Mouse (Mus musculus) G1E (cell line): Measurements from ENCODE around the gene Pias1. TPM values are rescaled to one million over a fixed set of nuclear protein-coding genes. Genes with fewer than 3 reads are reported as not detected.

ENCODE experiments used
- ATAC-seq: 2 replicates; pipeline ENCODE4 v1.8.0; 2016; ENCODE audit warnings: mild to moderate bottlenecking; ENCODE audit not compliant: insufficient number of reproducible peaks, poor library complexity, low FRiP score, severe bottlenecking; ENCODE audit errors: extremely low read depth
- DNase-seq: peaks from one replicate; pipeline ENCODE4 v3.0.0; 2012; ENCODE audit warnings: low spot score
- H3K27me3 ChIP-seq: 2 replicates; pipeline ENCODE4 v1.6.1; 2012; ENCODE audit warnings: mild to moderate bottlenecking, low read length, inconsistent platforms; ENCODE audit not compliant: insufficient read depth
- H3K36me3 ChIP-seq: replicated peaks from 2 replicates; pipeline ENCODE3; 2012; ENCODE audit warnings: mild to moderate bottlenecking, inconsistent platforms
- H3K4me1 ChIP-seq: 2 replicates; pipeline ENCODE4 v1.6.1; 2012; ENCODE audit warnings: low read depth, low read length, inconsistent platforms, mixed read lengths; ENCODE audit not compliant: insufficient read depth
- H3K4me3 ChIP-seq: 2 replicates; pipeline ENCODE4 v1.5.1; 2012; ENCODE audit warnings: low read depth, mild to moderate bottlenecking, inconsistent platforms, low read length, moderate library complexity, mixed read lengths
- H3K9me3 ChIP-seq: replicated peaks from 2 replicates; pipeline ENCODE4 v1.6.1; 2012; ENCODE audit warnings: inconsistent platforms
- CTCF ChIP-seq: IDR thresholded peaks from 2 replicates; pipeline ENCODE4 v1.5.1; 2012; ENCODE audit warnings: low read depth, low read length, inconsistent platforms, mixed read lengths
- GATA1 ChIP-seq: IDR thresholded peaks from 2 replicates; pipeline ENCODE4 v1.6.1; 2012; ENCODE audit warnings: borderline replicate concordance, low read length, inconsistent platforms, mixed read lengths
- GATA2 ChIP-seq: IDR thresholded peaks from 2 replicates; pipeline ENCODE4 v1.6.1; 2012; ENCODE audit warnings: low read depth, low read length, inconsistent platforms, borderline replicate concordance
- POLR2AphosphoS5 ChIP-seq: IDR thresholded peaks from 2 replicates; pipeline ENCODE4 v1.6.1; 2012; ENCODE audit warnings: low read depth, low read length, inconsistent platforms; ENCODE audit not compliant: insufficient replicate concordance
- TAL1 ChIP-seq: conservative IDR thresholded peaks from 2 replicates; pipeline ENCODE4 v1.6.1; 2012; ENCODE audit warnings: low read depth, low read length, inconsistent platforms, mixed read lengths
- polyA plus RNA-seq: library from polyadenylated mRNA; stranded (reverse); fragments of >175 nt; gene quantifications from 2 replicates; pipeline ENCODE4 v1.2.3, GENCODE M21; 2012
- total RNA-seq, 2 experiments: library from RNA; stranded (forward) in 1 of 2; stranded (reverse) in 1 of 2; fragments of 200-1000 nt in 1 of 2; fragments of >200 nt in 1 of 2; fragmentation: Nextera tagmentation in 1 of 2; gene quantifications; 2 replicates each; pipeline ENCODE4 v1.2.3; 2014 to 2017

The Pias1 gene
- total and polyA plus RNA-seq, 3 experiments = 1.5 to 125 (median 51.6) TPM

GRCm38 (mm10) chr9:62854483-62854882, 133.2 kb downstream of the Pias1 start:
- H3K36me3 ChIP-seq = peaks cover 29% of the 10 kb centered on the region
- peaks cover 2% of the 10 kb centered on the region; the same call in 1 of the 2 replicates for H3K4me1 ChIP-seq
- H3K9me3 ChIP-seq = no peaks in the 10 kb centered on the region
- ATAC-seq (no peak), DNase-seq (no peak)
- H3K4me3 ChIP-seq = no peak overlapping the region
- TF ChIP-seq POLR2AphosphoS5 = no peak
- TF ChIP-seq GATA1 = no peak
- TF ChIP-seq CTCF = no peak
- no peak for TF ChIP-seq GATA2
- TF ChIP-seq TAL1 = no peak
- H3K27me3 ChIP-seq = peaks cover 28% of the 10 kb centered on the region

- H3K36me3 ChIP-seq = peaks cover 58% of the 10 kb centered on the region
- peaks cover 11% of the 10 kb centered on the region for H3K4me1 ChIP-seq
- DNase-seq (no peak), ATAC-seq (no peak)
- H3K27me3 ChIP-seq = peaks cover 7% of the 10 kb centered on the region
- no peak overlapping the region for H3K4me3 ChIP-seq
- H3K9me3 ChIP-seq = no peaks in the 10 kb centered on the region
- TF ChIP-seq POLR2AphosphoS5 (no peak), TAL1 (no peak), GATA2 (no peak)
Observed at GRCm38 (mm10) chr9:62851571-62851970, 136.2 kb downstream of the Pias1 start.

GRCm38 (mm10) chr9:62848641-62849040, 139.1 kb downstream of the Pias1 start:
- no peak overlapping the region for H3K4me3 ChIP-seq
- H3K4me1 ChIP-seq = peaks cover 23% of the 10 kb centered on the region
- no peak for ATAC-seq
- TF ChIP-seq CTCF (no peak), POLR2AphosphoS5 (no peak), GATA1 (no peak), GATA2 (no peak), TAL1 (no peak)
- no peak for DNase-seq
- no peaks in the 10 kb centered on the region for H3K9me3 ChIP-seq
- peaks cover 83% of the 10 kb centered on the region for H3K36me3 ChIP-seq
- H3K27me3 ChIP-seq = no peaks in the 10 kb centered on the region

GRCm38 (mm10) chr9:62847694-62848093, 140.0 kb downstream of the Pias1 start:
- H3K27me3 ChIP-seq = no peaks in the 10 kb centered on the region
- DNase-seq (peak; percentile 73), ATAC-seq (0 out of 2 replicates have a peak, but pooled peaks have one; percentile 15)
- peaks cover 93% of the 10 kb centered on the region for H3K36me3 ChIP-seq
- TF ChIP-seq TAL1 = no peak
- peak; percentile 94 for TF ChIP-seq CTCF
- H3K9me3 ChIP-seq = no peaks in the 10 kb centered on the region
- no peak overlapping the region for H3K4me3 ChIP-seq
- peaks cover 28% of the 10 kb centered on the region for H3K4me1 ChIP-seq

GRCm38 (mm10) chr9:62844461-62844860, 143.3 kb downstream of the Pias1 start:
- DNase-seq = no peak
- H3K27me3 ChIP-seq = no peaks in the 10 kb centered on the region
- TF ChIP-seq CTCF = no peak
- H3K4me3 ChIP-seq = no peak overlapping the region
- H3K36me3 ChIP-seq = peaks cover 90% of the 10 kb centered on the region
- ATAC-seq = no peak
- H3K9me3 ChIP-seq = no peaks in the 10 kb centered on the region
- peaks cover 46% of the 10 kb centered on the region for H3K4me1 ChIP-seq

- ATAC-seq (no peak), DNase-seq (no peak)
- H3K9me3 ChIP-seq = no peaks in the 10 kb centered on the region
- H3K27me3 ChIP-seq = no peaks in the 10 kb centered on the region
- H3K4me1 ChIP-seq = peaks cover 49% of the 10 kb centered on the region
- TF ChIP-seq TAL1 (no peak), POLR2AphosphoS5 (no peak), GATA1 (no peak), CTCF (no peak), GATA2 (no peak)
- no peak overlapping the region for H3K4me3 ChIP-seq
- peaks cover 80% of the 10 kb centered on the region for H3K36me3 ChIP-seq
Observed at GRCm38 (mm10) chr9:62843356-62844024, 144.2 kb downstream of the Pias1 start.

- H3K4me1 ChIP-seq = peaks cover 59% of the 10 kb centered on the region
- H3K27me3 ChIP-seq = no peaks in the 10 kb centered on the region
- H3K4me3 ChIP-seq = peak overlapping the region; percentile 80
- TF ChIP-seq TAL1 = no peak
- no peak for TF ChIP-seq GATA1
- TF ChIP-seq POLR2AphosphoS5 = no peak
- TF ChIP-seq CTCF = no peak
- TF ChIP-seq GATA2 = no peak
- ATAC-seq = no peak
- DNase-seq = peak; percentile 35
- H3K9me3 ChIP-seq = no peaks in the 10 kb centered on the region
- peaks cover 41% of the 10 kb centered on the region for H3K36me3 ChIP-seq
Observed at GRCm38 (mm10) chr9:62839172-62839770, 148.5 kb downstream of the Pias1 start.
